Mouse (Mus musculus) intestine, postnatal 0 days (tissue): Measurements from ENCODE around the gene Capg. TPM values are rescaled to one million over a fixed set of nuclear protein-coding genes. Genes with fewer than 3 reads are reported as not detected.

Experiments
- ATAC-seq: fragments of 200-750 bp; cut with Nextera tagmentation; 2 replicates; pipeline ENCODE4 v1.8.0; 2017; ENCODE audit warnings: mild to moderate bottlenecking, moderate TSS enrichment, moderate library complexity
- H3K27ac ChIP-seq: fragments of 300-500 bp; sonication (generic); 2 replicates; pipeline ENCODE4 v1.5.1; 2014; ENCODE audit warnings: mild to moderate bottlenecking, low read depth, low read length, moderate library complexity
- H3K27me3 ChIP-seq: fragments of 300-500 bp; sonication (generic); replicated peaks from 2 replicates; pipeline ENCODE4 v1.6.1; 2014; ENCODE audit warnings: low read length, mixed read lengths; ENCODE audit not compliant: control insufficient read depth, insufficient read depth
- H3K36me3 ChIP-seq: fragments of 300-500 bp; sonication (generic); 2 replicates; pipeline ENCODE4 v1.6.1; 2014; ENCODE audit warnings: mild to moderate bottlenecking, moderate library complexity; ENCODE audit not compliant: control insufficient read depth, insufficient read depth
- H3K4me1 ChIP-seq: fragments of 300-500 bp; sonication (generic); replicated peaks from 2 replicates; pipeline ENCODE4 v1.6.1; 2014; ENCODE audit warnings: antibody characterized with exemption, low read length, mixed read lengths; ENCODE audit not compliant: control insufficient read depth, insufficient read depth
- H3K4me2 ChIP-seq: fragments of 300-500 bp; sonication (generic); replicated peaks from 2 replicates; pipeline ENCODE4 v1.6.1; 2014; ENCODE audit warnings: low read depth, mild to moderate bottlenecking, moderate library complexity
- H3K4me3 ChIP-seq: fragments of 300-500 bp; sonication (generic); 2 replicates; pipeline ENCODE4 v1.5.1; 2014; ENCODE audit warnings: low read depth, low read length
- H3K9ac ChIP-seq: fragments of 300-500 bp; sonication (generic); 2 replicates; pipeline ENCODE4 v1.6.1; 2014; ENCODE audit warnings: mild to moderate bottlenecking, low read depth, low read length
- H3K9me3 ChIP-seq: fragments of 300-500 bp; sonication (generic); 2 replicates; pipeline ENCODE4 v1.6.1; 2016; ENCODE audit warnings: mixed run types; ENCODE audit not compliant: control insufficient read depth
- CTCF ChIP-seq: sonication (generic); IDR thresholded peaks from 2 replicates; pipeline ENCODE4 v1.5.1; 2016; ENCODE audit warnings: low read depth, mild to moderate bottlenecking, control low read depth, antibody characterized with exemption, moderate library complexity
- WGBS: fragments of 180-500 bp; shearing (Covaris S2); extraction: QIAGEN DNeasy Blood & Tissue Kit; methylation state at CpG from one replicate; pipeline ENCODE4 v1.1.7; 2014; 5-methylcytosine and 5-hydroxymethylcytosine counted together
- polyA plus RNA-seq: library from polyadenylated mRNA; unstranded; fragments of >200 nt; fragmentation: Nextera tagmentation; extraction: Ambion mirVana; gene quantifications from 2 replicates; pipeline ENCODE4 v1.2.1, GENCODE M21; 2015

The Capg gene
- polyA plus RNA-seq, 1 experiment from 2014 or later = 28.5 TPM

- no peak overlapping the region for H3K4me3 ChIP-seq
- no peaks in the 10 kb centered on the region for H3K36me3 ChIP-seq
- H3K27me3 ChIP-seq = no peaks in the 10 kb centered on the region
- no peak overlapping the region for H3K9ac ChIP-seq
- no peak overlapping the region for H3K4me2 ChIP-seq
- WGBS = 52% methylated on average over 3 of the region's 3 CpGs
- no peak overlapping the region for H3K27ac ChIP-seq
- H3K9me3 ChIP-seq = no peaks in the 10 kb centered on the region
- TF ChIP-seq CTCF = no peak
- no peak for ATAC-seq
- H3K4me1 ChIP-seq = peaks cover 19% of the 10 kb centered on the region
Observed at GRCm38 (mm10) chr6:72547862-72548261, 3.7 kb downstream of the Capg start.

- peak; percentile 26; the same call in 1 of the 2 replicates for ATAC-seq
- Histone ChIP-seq H3K27me3 (no peaks in the 10 kb centered on the region), H3K36me3 (no peaks in the 10 kb centered on the region), H3K4me1 (peaks cover 19% of the 10 kb centered on the region), H3K4me3 (no peak overlapping the region), H3K4me2 (peak overlapping the region; percentile 44), H3K27ac (no peak overlapping the region), H3K9me3 (no peaks in the 10 kb centered on the region), H3K9ac (no peak overlapping the region)
- 41% methylated on average over 9 of the region's 9 CpGs for WGBS
- no peak for TF ChIP-seq CTCF
Observed at GRCm38 (mm10) chr6:72549041-72549580, 4.9 kb downstream of the Capg start.

DNA sequence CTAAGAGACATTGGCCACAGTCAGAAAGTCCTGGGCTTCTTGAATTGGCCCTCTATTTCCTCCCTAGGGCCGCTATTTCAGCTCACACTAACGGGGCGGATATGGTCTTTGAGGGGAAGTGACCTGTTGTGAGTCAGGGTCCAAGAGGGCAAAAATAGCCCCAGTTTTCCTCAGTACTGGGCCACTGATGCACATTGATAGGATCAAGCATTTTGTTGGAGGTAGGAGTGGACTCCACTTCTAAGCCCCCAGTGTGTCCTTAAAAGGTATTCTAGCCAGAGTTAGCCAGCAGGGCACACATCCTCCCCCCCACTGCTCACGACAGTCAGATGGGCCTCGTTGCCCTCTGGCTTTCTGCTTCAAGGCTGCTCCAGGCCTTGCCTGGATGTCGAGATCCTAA is 5.8 kb downstream of the Capg start:
- TF ChIP-seq CTCF = no peak
- no peak overlapping the region for H3K27ac ChIP-seq

DNA sequence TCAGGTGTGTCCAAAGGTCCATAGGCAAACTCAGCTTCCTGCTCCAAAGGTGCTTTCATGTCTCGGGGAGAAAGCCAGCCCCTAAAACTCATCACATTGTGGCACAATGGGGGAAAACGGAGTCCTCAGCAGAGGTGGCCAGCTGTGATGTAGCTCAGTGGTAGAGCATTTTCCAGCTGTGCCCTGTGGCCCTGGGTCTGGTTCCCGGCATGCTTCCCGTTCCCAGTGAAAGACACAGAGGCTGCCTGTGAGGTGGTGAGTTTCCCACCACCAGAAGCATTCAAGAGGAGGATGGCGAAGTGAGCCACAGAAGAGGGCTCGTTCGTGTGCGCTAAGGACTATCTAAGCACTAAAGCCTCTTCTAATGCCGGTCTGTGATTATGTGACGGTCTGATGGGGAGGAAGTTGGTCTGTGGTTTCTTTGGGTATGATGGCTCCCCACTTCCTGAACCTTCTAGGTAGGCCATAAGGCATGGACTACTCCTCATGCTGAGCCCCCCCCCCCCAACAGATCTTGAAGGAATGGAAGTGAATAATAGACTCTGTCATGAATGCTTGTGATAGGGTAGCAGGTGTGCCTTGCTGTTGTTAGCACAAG is 6.4 kb downstream of the Capg start:
- H3K27me3 ChIP-seq = no peaks in the 10 kb centered on the region
- TF ChIP-seq CTCF = no peak
- H3K9ac ChIP-seq = no peak overlapping the region
- no peak overlapping the region for H3K27ac ChIP-seq
- no peak overlapping the region for H3K4me2 ChIP-seq
- peaks cover 19% of the 10 kb centered on the region for H3K4me1 ChIP-seq
- H3K4me3 ChIP-seq = no peak overlapping the region
- H3K9me3 ChIP-seq = no peaks in the 10 kb centered on the region
- no peaks in the 10 kb centered on the region for H3K36me3 ChIP-seq
- no peak for ATAC-seq
- WGBS = 81% methylated on average over 10 of the region's 10 CpGs

More for the DNA sequence above, 5.8 kb downstream of the Capg start:
- Histone ChIP-seq H3K36me3 (no peaks in the 10 kb centered on the region), H3K4me2 (0 out of 2 replicates have a peak overlapping the region, but pooled peaks have one; percentile 44), H3K27me3 (no peaks in the 10 kb centered on the region), H3K4me3 (no peak overlapping the region), H3K4me1 (peaks cover 19% of the 10 kb centered on the region), H3K9me3 (no peaks in the 10 kb centered on the region), H3K9ac (no peak overlapping the region)
- ATAC-seq = no peak
- WGBS = 65% methylated on average over 6 of the region's 6 CpGs

- Histone ChIP-seq H3K27me3 (no peaks in the 10 kb centered on the region), H3K9ac (peak overlapping the region; percentile 40; the same call in 1 of the 2 replicates), H3K36me3 (no peaks in the 10 kb centered on the region; the same call in 1 of the 2 replicates), H3K4me2 (peak overlapping the region; percentile 59), H3K9me3 (no peaks in the 10 kb centered on the region), H3K4me3 (peak overlapping the region; percentile 37), H3K4me1 (peaks cover 19% of the 10 kb centered on the region), H3K27ac (peak overlapping the region; percentile 66)
- ATAC-seq = peak; percentile 66
- WGBS = 17% methylated on average over 27 of the region's 27 CpGs
- TF ChIP-seq CTCF = peak; percentile 41
Observed at GRCm38 (mm10) chr6:72552171-72553078, 8.2 kb downstream of the Capg start.

GRCm38 (mm10) chr6:72553079-72553412 is 8.9 kb downstream of the Capg start:
- 12% methylated on average over 8 of the region's 8 CpGs for WGBS
- H3K4me2 ChIP-seq = peak overlapping the region; percentile 59
- peak; percentile 11; the same call in 1 of the 2 replicates for ATAC-seq

More at GRCm38 (mm10) chr6:72553079-72553412, 8.9 kb downstream of the Capg start:
- no peaks in the 10 kb centered on the region; the same call in 1 of the 2 replicates for H3K36me3 ChIP-seq
- H3K27ac ChIP-seq = peak overlapping the region; percentile 66
- no peaks in the 10 kb centered on the region for H3K9me3 ChIP-seq
- no peaks in the 10 kb centered on the region for H3K27me3 ChIP-seq
- H3K9ac ChIP-seq = peak overlapping the region; percentile 40; the same call in 1 of the 2 replicates
- no peak for TF ChIP-seq CTCF
- peaks cover 19% of the 10 kb centered on the region for H3K4me1 ChIP-seq
- H3K4me3 ChIP-seq = peak overlapping the region; percentile 37
